Mouse (Mus musculus): ENCODE measurements around the gene Otop2.

- TF ChIP-seq UBTF (IDR thresholded peaks at IDR 0.05; ENCODE audit: low read depth, low read length) (no peak), POLR2A (IDR thresholded peaks at IDR 0.05; ENCODE audit: low read depth, low read length) (no peak), CTCF (conservative IDR thresholded peaks at IDR 0.05 in 1 of 2, IDR thresholded peaks at IDR 0.05 in 1 of 2; ENCODE audit: low read depth in 2 of 2, low read length in 2 of 2) (peak in 1 of 2 experiments; percentile 71; a peak in 2 of 4 replicates), MXI1 (IDR thresholded peaks at IDR 0.05; ENCODE audit: low read depth, low read length) (no peak), ZC3H11A (IDR thresholded peaks at IDR 0.05; ENCODE audit: low read depth, low read length) (no peak), MYC (IDR thresholded peaks at IDR 0.05; ENCODE audit: low read depth, low read length) (no peak), E2F4 (IDR thresholded peaks at IDR 0.05; ENCODE audit: insufficient replicate concordance, low read depth, low read length) (no peak), ZMIZ1 (IDR thresholded peaks at IDR 0.05; ENCODE audit: low read depth, low read length) (no peak), ETS1 (conservative IDR thresholded peaks at IDR 0.05; ENCODE audit: low read depth, low read length) (no peak), MAZ (IDR thresholded peaks at IDR 0.05; ENCODE audit: low read depth, low read length) (no peak), ELF1 (IDR thresholded peaks at IDR 0.05; ENCODE audit: low read depth, low read length) (no peak), MAX (IDR thresholded peaks at IDR 0.05; ENCODE audit: low read length) (no peak)
Observed at GRCm38 (mm10) chr11:115372737-115373136, 65.8 kb downstream of the Otop2 start.

All from CH12.LX (cell line).